Mouse (Mus musculus): ENCODE measurements at regions not wholly inside any gene's neighbourhood (a gene's known extent, or its start where the extent isn't known, plus 50 kb on each side); places are given as distances from the start of the nearest gene placed in this dataset.

- H3K9me3 ChIP-seq (replicated peaks; ENCODE audit: control insufficient read depth, low read length): no peaks in the 10 kb centered on the region
- no peak overlapping the region for H3K9ac ChIP-seq (ENCODE audit: low read length)
- no peak overlapping the region for H3K4me3 ChIP-seq (ENCODE audit: low read length)
- 53% methylated on average over 1 of the region's 1 CpGs for WGBS
- no peaks in the 10 kb centered on the region for H3K27me3 ChIP-seq (ENCODE audit: control insufficient read depth, insufficient read depth, low read length)
- H3K4me2 ChIP-seq (ENCODE audit: low read depth, low read length): no peak overlapping the region
- no peak for ATAC-seq (replicated peaks; ENCODE audit: extremely low read depth, insufficient read depth, low FRiP score)
- no peak overlapping the region for H3K27ac ChIP-seq (ENCODE audit: low read length)
- no peaks in the 10 kb centered on the region for H3K36me3 ChIP-seq (ENCODE audit: control insufficient read depth, insufficient read depth)
- H3K4me1 ChIP-seq (ENCODE audit: control insufficient read depth, insufficient read depth, low read length): no peaks in the 10 kb centered on the region
Observed at GRCm38 (mm10) chr9:87784872-87785271, 53.8 kb upstream of the Tbx18 start.

GRCm38 (mm10) chr9:87811746-87812145, 80.7 kb upstream of the Tbx18 start:
- Histone ChIP-seq H3K4me1 (ENCODE audit: control insufficient read depth, insufficient read depth, low read length) (no peaks in the 10 kb centered on the region), H3K9me3 (replicated peaks; ENCODE audit: control insufficient read depth, low read length) (no peaks in the 10 kb centered on the region), H3K36me3 (ENCODE audit: control insufficient read depth, insufficient read depth) (no peaks in the 10 kb centered on the region), H3K4me3 (ENCODE audit: low read length) (no peak overlapping the region), H3K27ac (ENCODE audit: low read length) (no peak overlapping the region), H3K4me2 (ENCODE audit: low read depth, low read length) (no peak overlapping the region), H3K27me3 (ENCODE audit: control insufficient read depth, insufficient read depth, low read length) (no peaks in the 10 kb centered on the region), H3K9ac (ENCODE audit: low read length) (no peak overlapping the region)
- no peak for ATAC-seq (replicated peaks; ENCODE audit: extremely low read depth, insufficient read depth, low FRiP score)
- 54% methylated on average over 2 of the region's 2 CpGs for WGBS

- no peak overlapping the region for H3K4me2 ChIP-seq (ENCODE audit: low read depth, low read length)
- ATAC-seq (replicated peaks; ENCODE audit: extremely low read depth, insufficient read depth, low FRiP score): no peak
- no peak overlapping the region for H3K9ac ChIP-seq (ENCODE audit: low read length)
- no peaks in the 10 kb centered on the region for H3K36me3 ChIP-seq (ENCODE audit: control insufficient read depth, insufficient read depth)
- no peaks in the 10 kb centered on the region for H3K9me3 ChIP-seq (replicated peaks; ENCODE audit: control insufficient read depth, low read length)
- H3K4me3 ChIP-seq (ENCODE audit: low read length): no peak overlapping the region
- H3K4me1 ChIP-seq (ENCODE audit: control insufficient read depth, insufficient read depth, low read length): no peaks in the 10 kb centered on the region
- H3K27me3 ChIP-seq (ENCODE audit: control insufficient read depth, insufficient read depth, low read length): no peaks in the 10 kb centered on the region
- 79% methylated on average over 5 of the region's 5 CpGs for WGBS
- no peak overlapping the region for H3K27ac ChIP-seq (ENCODE audit: low read length)
Observed at GRCm38 (mm10) chr9:87822276-87822675, 91.2 kb upstream of the Tbx18 start.

GRCm38 (mm10) chr9:87824691-87825230, 93.7 kb upstream of the Tbx18 start:
- Histone ChIP-seq H3K27me3 (ENCODE audit: control insufficient read depth, insufficient read depth, low read length) (no peaks in the 10 kb centered on the region), H3K4me3 (ENCODE audit: low read length) (no peak overlapping the region), H3K9ac (ENCODE audit: low read length) (no peak overlapping the region), H3K9me3 (replicated peaks; ENCODE audit: control insufficient read depth, low read length) (no peaks in the 10 kb centered on the region), H3K4me2 (ENCODE audit: low read depth, low read length) (no peak overlapping the region), H3K4me1 (ENCODE audit: control insufficient read depth, insufficient read depth, low read length) (no peaks in the 10 kb centered on the region), H3K36me3 (ENCODE audit: control insufficient read depth, insufficient read depth) (no peaks in the 10 kb centered on the region), H3K27ac (ENCODE audit: low read length) (no peak overlapping the region)
- no peak for ATAC-seq (replicated peaks; ENCODE audit: extremely low read depth, insufficient read depth, low FRiP score)
- WGBS: 65% methylated on average over 8 of the region's 8 CpGs

- peak; percentile 91 for ATAC-seq (replicated peaks; ENCODE audit: extremely low read depth, insufficient read depth, low FRiP score)
- Histone ChIP-seq H3K27me3 (ENCODE audit: control insufficient read depth, insufficient read depth, low read length) (peaks cover 22% of the 10 kb centered on the region), H3K9ac (ENCODE audit: low read length) (no peak overlapping the region), H3K36me3 (ENCODE audit: control insufficient read depth, insufficient read depth) (no peaks in the 10 kb centered on the region), H3K27ac (ENCODE audit: low read length) (peak overlapping the region; percentile 62), H3K4me1 (ENCODE audit: control insufficient read depth, insufficient read depth, low read length) (peaks cover 9% of the 10 kb centered on the region; the same call in 1 of the 2 replicates), H3K9me3 (replicated peaks; ENCODE audit: control insufficient read depth, low read length) (no peaks in the 10 kb centered on the region), H3K4me3 (ENCODE audit: low read length) (no peak overlapping the region), H3K4me2 (ENCODE audit: low read depth, low read length) (peak overlapping the region; percentile 30; the same call in 1 of the 2 replicates)
- WGBS: 23% methylated on average over 6 of the region's 6 CpGs
Observed at GRCm38 (mm10) chr9:87843898-87844297, 112.8 kb upstream of the Tbx18 start.

- Histone ChIP-seq H3K4me1 (ENCODE audit: control insufficient read depth, insufficient read depth, low read length) (peaks cover 12% of the 10 kb centered on the region), H3K36me3 (ENCODE audit: control insufficient read depth, insufficient read depth) (no peaks in the 10 kb centered on the region), H3K27me3 (ENCODE audit: control insufficient read depth, insufficient read depth, low read length) (peaks cover 22% of the 10 kb centered on the region), H3K27ac (ENCODE audit: low read length) (peak overlapping the region; percentile 62; the same call in 1 of the 2 replicates), H3K9ac (ENCODE audit: low read length) (no peak overlapping the region), H3K4me3 (ENCODE audit: low read length) (no peak overlapping the region), H3K9me3 (replicated peaks; ENCODE audit: control insufficient read depth, low read length) (no peaks in the 10 kb centered on the region), H3K4me2 (ENCODE audit: low read depth, low read length) (no peak overlapping the region)
- 68% methylated on average over 2 of the region's 2 CpGs for WGBS
- ATAC-seq (replicated peaks; ENCODE audit: extremely low read depth, insufficient read depth, low FRiP score): no peak; the same call in 1 of the 2 replicates
Observed at GRCm38 (mm10) chr9:87844453-87844852, 113.4 kb upstream of the Tbx18 start.

- peak; percentile 73 for ATAC-seq (replicated peaks; ENCODE audit: extremely low read depth, insufficient read depth, low FRiP score)
- 39% methylated on average over 5 of the region's 5 CpGs for WGBS
- no peak overlapping the region for H3K9ac ChIP-seq (ENCODE audit: low read length)
Observed at GRCm38 (mm10) chr9:87848882-87849281, 117.8 kb upstream of the Tbx18 start.

GRCm38 (mm10) chr9:87850133-87850532, 119.1 kb upstream of the Tbx18 start:
- no peaks in the 10 kb centered on the region for H3K9me3 ChIP-seq (replicated peaks; ENCODE audit: control insufficient read depth, low read length)
- H3K27ac ChIP-seq (ENCODE audit: low read length): no peak overlapping the region
- H3K4me3 ChIP-seq (ENCODE audit: low read length): no peak overlapping the region
- peaks cover 3% of the 10 kb centered on the region; the same call in 1 of the 2 replicates for H3K4me1 ChIP-seq (ENCODE audit: control insufficient read depth, insufficient read depth, low read length)
- H3K27me3 ChIP-seq (ENCODE audit: control insufficient read depth, insufficient read depth, low read length): peaks cover 56% of the 10 kb centered on the region
- H3K4me2 ChIP-seq (ENCODE audit: low read depth, low read length): no peak overlapping the region
- no peaks in the 10 kb centered on the region for H3K36me3 ChIP-seq (ENCODE audit: control insufficient read depth, insufficient read depth)
- no peak overlapping the region for H3K9ac ChIP-seq (ENCODE audit: low read length)
- 94% methylated on average over 1 of the region's 1 CpGs for WGBS
- no peak for ATAC-seq (replicated peaks; ENCODE audit: extremely low read depth, insufficient read depth, low FRiP score)

More at GRCm38 (mm10) chr9:87848882-87849281, 117.8 kb upstream of the Tbx18 start:
- Histone ChIP-seq H3K4me3 (ENCODE audit: low read length) (no peak overlapping the region), H3K4me1 (ENCODE audit: control insufficient read depth, insufficient read depth, low read length) (peaks cover 9% of the 10 kb centered on the region), H3K4me2 (ENCODE audit: low read depth, low read length) (no peak overlapping the region), H3K9me3 (replicated peaks; ENCODE audit: control insufficient read depth, low read length) (no peaks in the 10 kb centered on the region), H3K36me3 (ENCODE audit: control insufficient read depth, insufficient read depth) (no peaks in the 10 kb centered on the region), H3K27me3 (ENCODE audit: control insufficient read depth, insufficient read depth, low read length) (peaks cover 49% of the 10 kb centered on the region), H3K27ac (ENCODE audit: low read length) (no peak overlapping the region)

GRCm38 (mm10) chr9:87861588-87861987, 130.5 kb upstream of the Tbx18 start:
- H3K27me3 ChIP-seq (ENCODE audit: control insufficient read depth, insufficient read depth, low read length): peaks cover 46% of the 10 kb centered on the region
- H3K9ac ChIP-seq (ENCODE audit: low read length): no peak overlapping the region
- no peaks in the 10 kb centered on the region for H3K4me1 ChIP-seq (ENCODE audit: control insufficient read depth, insufficient read depth, low read length)
- no peak overlapping the region for H3K4me3 ChIP-seq (ENCODE audit: low read length)
- 75% methylated on average over 1 of the region's 1 CpGs for WGBS
- no peak for ATAC-seq (replicated peaks; ENCODE audit: extremely low read depth, insufficient read depth, low FRiP score)
- H3K27ac ChIP-seq (ENCODE audit: low read length): no peak overlapping the region
- no peaks in the 10 kb centered on the region for H3K36me3 ChIP-seq (ENCODE audit: control insufficient read depth, insufficient read depth)
- no peak overlapping the region for H3K4me2 ChIP-seq (ENCODE audit: low read depth, low read length)
- H3K9me3 ChIP-seq (replicated peaks; ENCODE audit: control insufficient read depth, low read length): peaks cover 3% of the 10 kb centered on the region; the same call in 1 of the 2 replicates

All from heart, embryonic 16.5 days (tissue).